Mouse (Mus musculus) forebrain, embryonic 11.5 days (tissue): ENCODE measurements around the gene Cyfip2. TPM values are rescaled to one million over a fixed set of nuclear protein-coding genes. Genes with fewer than 3 reads are reported as not detected.

ENCODE experiments used
- ATAC-seq: fragments of 200-750 bp; cut with Nextera tagmentation; replicated peaks from 2 replicates; pipeline ENCODE4 v1.8.0; 2017; ENCODE audit warnings: moderate TSS enrichment; ENCODE audit not compliant: low FRiP score
- DNase-seq: peaks from one replicate; pipeline ENCODE4 v3.0.0-alpha.2; 2017; ENCODE audit warnings: low spot score
- H3K27ac ChIP-seq: fragments of 300-500 bp; sonication (generic); 2 replicates; pipeline ENCODE4 v1.5.1; 2014; ENCODE audit warnings: low read depth, low read length
- H3K27me3 ChIP-seq: fragments of 300-500 bp; sonication (generic); 2 replicates; pipeline ENCODE4 v1.6.1; 2014; ENCODE audit warnings: mild to moderate bottlenecking, low read length, mixed read lengths; ENCODE audit not compliant: control insufficient read depth, insufficient read depth
- H3K36me3 ChIP-seq: fragments of 300-500 bp; sonication (generic); 2 replicates; pipeline ENCODE4 v1.6.1; 2014; ENCODE audit warnings: mild to moderate bottlenecking, low read length, moderate library complexity, mixed read lengths; ENCODE audit not compliant: control insufficient read depth, insufficient read depth
- H3K4me1 ChIP-seq: fragments of 300-500 bp; sonication (generic); replicated peaks from 2 replicates; pipeline ENCODE4 v1.6.1; 2014; ENCODE audit warnings: low read length, mixed read lengths; ENCODE audit not compliant: control insufficient read depth, insufficient read depth
- H3K4me2 ChIP-seq: fragments of 300-500 bp; sonication (generic); 2 replicates; pipeline ENCODE4 v1.6.1; 2014; ENCODE audit warnings: low read depth, mild to moderate bottlenecking, low read length, moderate library complexity, mixed read lengths; ENCODE audit not compliant: severe bottlenecking
- H3K4me3 ChIP-seq: fragments of 300-500 bp; sonication (generic); 2 replicates; pipeline ENCODE4 v1.5.1; 2014; ENCODE audit warnings: low read depth, low read length
- H3K9ac ChIP-seq: fragments of 300-500 bp; sonication (generic); 2 replicates; pipeline ENCODE4 v1.6.1; 2014; ENCODE audit warnings: low read length
- H3K9me3 ChIP-seq: fragments of 300-500 bp; sonication (generic); 2 replicates; pipeline ENCODE4 v1.6.1; 2016; ENCODE audit warnings: low read length, mixed read lengths; ENCODE audit not compliant: control insufficient read depth
- WGBS: fragments of 180-500 bp; shearing (Covaris S2); extraction: QIAGEN DNeasy Blood & Tissue Kit; methylation state at CpG from one replicate; pipeline ENCODE4 v1.1.7; 2014; 5-methylcytosine and 5-hydroxymethylcytosine counted together
- polyA plus RNA-seq: library from polyadenylated mRNA; unstranded; fragments of >200 nt; fragmentation: Nextera tagmentation; extraction: Ambion mirVana; gene quantifications from 2 replicates; pipeline ENCODE4 v1.2.1, GENCODE M21; 2014

The Cyfip2 gene
- polyA plus RNA-seq, 1 experiment from 2014 or later: 50.9 TPM

GRCm38 (mm10) chr11:46304864-46305710 is 7.6 kb downstream of the Cyfip2 start:
- ATAC-seq (no peak), DNase-seq (no peak)
- Histone ChIP-seq H3K9me3 (no peaks in the 10 kb centered on the region), H3K9ac (no peak overlapping the region), H3K36me3 (no peaks in the 10 kb centered on the region; the same call in 1 of the 2 replicates), H3K27ac (no peak overlapping the region), H3K4me1 (peaks cover 10% of the 10 kb centered on the region), H3K4me3 (no peak overlapping the region), H3K4me2 (no peak overlapping the region), H3K27me3 (no peaks in the 10 kb centered on the region)
- 85% methylated on average over 9 of the region's 9 CpGs for WGBS

DNA sequence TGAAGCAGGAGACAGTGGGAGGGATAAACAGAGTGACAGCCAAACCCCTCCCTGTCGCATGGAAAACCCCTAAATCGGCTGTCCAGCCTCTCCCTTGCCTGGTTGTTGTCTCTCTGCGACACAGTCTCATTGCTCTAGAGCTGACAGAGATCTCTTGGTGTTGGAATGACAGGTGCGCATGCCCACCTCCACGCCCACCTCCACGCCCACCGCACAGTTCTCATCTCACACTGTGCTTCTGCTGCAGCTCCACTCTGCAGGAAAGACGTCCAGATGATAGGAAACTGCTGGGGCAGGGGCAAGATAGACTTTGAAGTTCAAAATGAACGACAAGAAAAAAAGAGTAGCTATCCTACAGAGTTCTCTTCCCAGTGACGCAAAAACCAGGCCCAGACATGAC is 8.6 kb downstream of the Cyfip2 start:
- Histone ChIP-seq H3K4me3 (no peak overlapping the region), H3K9me3 (no peaks in the 10 kb centered on the region), H3K36me3 (no peaks in the 10 kb centered on the region; the same call in 1 of the 2 replicates), H3K27ac (no peak overlapping the region), H3K4me2 (no peak overlapping the region), H3K4me1 (0 out of 2 replicates have a peak, but pooled peaks cover under 1% of the 10 kb centered on the region), H3K27me3 (no peaks in the 10 kb centered on the region), H3K9ac (no peak overlapping the region)
- ATAC-seq: no peak
- WGBS: 84% methylated on average over 10 of the region's 10 CpGs
- DNase-seq: no peak

DNA sequence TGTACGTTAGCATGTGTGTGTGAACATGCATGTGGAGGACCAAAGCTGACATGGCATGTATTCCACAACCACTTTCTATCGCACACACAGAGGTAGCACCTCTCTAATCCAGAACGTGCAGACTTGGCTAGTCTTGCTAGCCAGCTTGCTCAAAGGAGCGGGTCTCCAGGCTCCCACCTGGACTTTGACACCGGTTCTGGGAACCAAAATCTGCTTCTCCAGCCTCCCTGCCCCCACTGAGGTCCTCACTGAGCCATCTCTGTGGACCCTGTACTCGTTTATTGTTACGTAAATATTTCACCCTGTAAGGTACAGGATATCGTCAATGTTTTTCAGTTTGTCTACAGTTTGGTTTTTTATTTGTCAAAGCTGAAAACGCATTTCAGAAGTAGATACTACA is 10.2 kb downstream of the Cyfip2 start:
- no peak overlapping the region for H3K4me2 ChIP-seq
- no peaks in the 10 kb centered on the region for H3K9me3 ChIP-seq
- no peak overlapping the region for H3K9ac ChIP-seq
- DNase-seq (no peak), ATAC-seq (no peak)
- H3K27me3 ChIP-seq: no peaks in the 10 kb centered on the region
- H3K27ac ChIP-seq: no peak overlapping the region
- H3K36me3 ChIP-seq: no peaks in the 10 kb centered on the region; the same call in 1 of the 2 replicates
- H3K4me3 ChIP-seq: no peak overlapping the region
- 92% methylated on average over 9 of the region's 9 CpGs for WGBS
- H3K4me1 ChIP-seq: no peaks in the 10 kb centered on the region

DNA sequence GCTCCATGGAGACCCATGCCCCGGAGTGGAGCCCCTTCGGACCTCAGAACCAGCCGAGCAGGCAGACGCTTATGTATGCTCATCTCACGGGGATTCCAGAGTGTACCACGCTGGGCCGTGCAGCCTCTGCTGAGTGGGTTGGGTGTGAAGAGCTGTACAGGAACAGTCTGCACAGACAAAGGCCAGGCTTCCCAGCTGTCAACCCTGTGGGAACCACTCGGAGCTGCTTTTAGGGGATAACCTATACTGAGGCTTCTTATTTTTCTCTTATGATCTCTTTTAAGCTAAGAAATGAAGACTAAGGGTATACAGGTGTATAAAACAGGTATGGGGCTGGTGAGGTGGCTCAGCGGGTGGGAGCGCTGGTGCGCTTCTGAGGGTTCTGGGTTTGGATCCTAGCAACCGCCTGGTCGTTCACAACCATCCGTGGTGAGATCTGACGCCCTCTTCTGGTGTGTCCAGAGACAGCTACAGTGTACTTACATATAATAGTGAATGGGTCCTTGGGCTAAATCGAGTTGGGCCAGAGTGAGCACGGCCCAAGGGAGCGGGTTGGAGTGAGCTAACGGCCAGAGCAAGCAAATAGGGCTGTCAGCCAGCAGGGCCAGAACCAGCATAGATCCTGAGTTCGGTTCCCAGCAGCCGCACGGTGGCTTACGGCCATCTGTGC is 10.9 kb downstream of the Cyfip2 start:
- Histone ChIP-seq H3K4me2 (no peak overlapping the region), H3K27ac (no peak overlapping the region), H3K27me3 (no peaks in the 10 kb centered on the region), H3K4me1 (no peaks in the 10 kb centered on the region), H3K36me3 (no peaks in the 10 kb centered on the region; the same call in 1 of the 2 replicates), H3K4me3 (no peak overlapping the region), H3K9ac (no peak overlapping the region), H3K9me3 (no peaks in the 10 kb centered on the region)
- 93% methylated on average over 23 of the region's 23 CpGs for WGBS
- no peak for ATAC-seq
- DNase-seq: no peak

GRCm38 (mm10) chr11:46299901-46300300 is 12.8 kb downstream of the Cyfip2 start:
- Histone ChIP-seq H3K9ac (no peak overlapping the region), H3K9me3 (no peaks in the 10 kb centered on the region), H3K27ac (no peak overlapping the region), H3K36me3 (no peaks in the 10 kb centered on the region), H3K4me1 (no peaks in the 10 kb centered on the region), H3K27me3 (no peaks in the 10 kb centered on the region), H3K4me2 (no peak overlapping the region), H3K4me3 (no peak overlapping the region)
- WGBS: 42% methylated on average over 6 of the region's 6 CpGs
- DNase-seq (no peak), ATAC-seq (no peak)

DNA sequence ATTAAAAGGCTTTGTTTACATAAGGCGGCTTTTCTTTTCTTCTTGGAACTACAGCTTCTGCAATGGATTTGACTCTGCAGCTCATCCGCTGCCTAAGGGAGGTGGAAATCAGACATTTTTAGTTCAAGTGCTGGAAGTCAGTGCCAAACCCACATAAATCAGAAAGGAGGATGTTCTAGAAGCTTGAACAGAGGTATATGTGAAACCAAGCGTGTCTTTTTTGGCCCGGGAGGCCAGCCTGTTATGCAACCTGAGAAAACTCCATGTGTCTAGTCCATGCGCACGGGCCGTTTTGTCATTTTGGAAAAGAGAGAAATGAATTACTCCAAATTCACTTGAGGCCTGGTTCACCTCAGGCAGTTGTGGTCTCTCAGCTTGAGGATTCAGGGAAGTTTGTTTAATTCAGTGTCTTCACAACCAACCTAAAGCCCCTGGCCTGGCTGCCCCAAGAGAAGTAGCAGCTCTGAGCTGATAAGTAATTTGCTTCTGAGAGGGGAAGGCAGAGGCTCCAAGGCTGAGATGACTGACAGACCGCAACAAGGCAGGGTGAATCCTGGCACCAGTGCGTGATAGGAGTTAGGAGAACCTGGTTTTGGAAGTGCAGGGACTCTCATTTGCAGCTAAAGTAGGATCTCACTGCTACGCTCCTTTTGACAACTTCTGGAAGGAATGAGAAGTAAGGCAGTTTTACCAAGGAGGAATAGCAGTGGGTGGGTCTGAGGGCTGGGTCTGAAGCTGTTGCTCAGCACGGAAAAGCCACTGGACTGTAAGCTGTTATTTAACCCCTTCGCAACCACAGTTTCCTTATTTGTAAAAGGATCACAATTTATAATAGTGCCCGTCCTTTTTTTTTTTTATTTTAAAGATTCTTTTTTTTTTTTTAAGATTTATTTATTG is 13.5 kb downstream of the Cyfip2 start:
- no peak overlapping the region for H3K9ac ChIP-seq
- no peaks in the 10 kb centered on the region for H3K36me3 ChIP-seq
- no peak for ATAC-seq
- WGBS: 80% methylated on average over 13 of the region's 13 CpGs
- H3K9me3 ChIP-seq: no peaks in the 10 kb centered on the region
- H3K4me2 ChIP-seq: no peak overlapping the region
- H3K27ac ChIP-seq: no peak overlapping the region
- H3K4me3 ChIP-seq: no peak overlapping the region
- no peak for DNase-seq
- H3K4me1 ChIP-seq: no peaks in the 10 kb centered on the region
- no peaks in the 10 kb centered on the region for H3K27me3 ChIP-seq

DNA sequence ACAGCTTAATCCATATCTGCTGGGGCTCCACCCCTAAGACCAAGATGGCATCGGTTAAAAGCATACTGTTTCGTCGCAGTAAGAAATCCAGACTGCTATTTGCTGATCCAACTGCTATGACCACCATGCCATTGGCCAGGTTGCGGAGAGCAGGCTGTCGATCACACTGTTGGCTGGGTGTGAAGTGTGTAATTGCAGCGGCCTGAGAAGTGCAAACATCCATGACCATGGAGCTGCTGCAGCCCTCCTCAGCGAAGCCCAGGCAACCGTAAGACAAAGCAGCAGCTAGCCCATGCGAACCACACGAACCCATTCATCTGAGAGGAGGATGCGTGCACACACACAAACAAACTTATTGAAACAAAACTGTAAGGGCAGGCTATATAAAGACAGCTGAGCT is 18.3 kb downstream of the Cyfip2 start:
- 89% methylated on average over 11 of the region's 11 CpGs for WGBS
- peaks cover 2% of the 10 kb centered on the region; the same call in 1 of the 2 replicates for H3K36me3 ChIP-seq
- no peak for ATAC-seq
- DNase-seq: no peak
- no peaks in the 10 kb centered on the region for H3K9me3 ChIP-seq
- no peak overlapping the region for H3K9ac ChIP-seq
- no peak overlapping the region for H3K4me2 ChIP-seq
- H3K27ac ChIP-seq: no peak overlapping the region
- no peaks in the 10 kb centered on the region for H3K27me3 ChIP-seq
- H3K4me1 ChIP-seq: no peaks in the 10 kb centered on the region; the same call in 1 of the 2 replicates
- H3K4me3 ChIP-seq: no peak overlapping the region

- Histone ChIP-seq H3K4me2 (no peak overlapping the region), H3K27ac (no peak overlapping the region), H3K27me3 (no peaks in the 10 kb centered on the region), H3K36me3 (peaks cover 3% of the 10 kb centered on the region; the same call in 1 of the 2 replicates), H3K4me3 (no peak overlapping the region), H3K9ac (no peak overlapping the region), H3K4me1 (no peaks in the 10 kb centered on the region; the same call in 1 of the 2 replicates), H3K9me3 (no peaks in the 10 kb centered on the region)
- DNase-seq (no peak), ATAC-seq (no peak)
- WGBS: 84% methylated on average over 5 of the region's 5 CpGs
Observed at GRCm38 (mm10) chr11:46293491-46293890, 19.2 kb downstream of the Cyfip2 start.
